Mouse (Mus musculus): ENCODE results near the gene Chrna5. TPM values are rescaled to one million over a fixed set of nuclear protein-coding genes. Genes with fewer than 3 reads are reported as not detected.

The Chrna5 gene
- polyA plus RNA-seq, 1 experiment, result not detected

DNA sequence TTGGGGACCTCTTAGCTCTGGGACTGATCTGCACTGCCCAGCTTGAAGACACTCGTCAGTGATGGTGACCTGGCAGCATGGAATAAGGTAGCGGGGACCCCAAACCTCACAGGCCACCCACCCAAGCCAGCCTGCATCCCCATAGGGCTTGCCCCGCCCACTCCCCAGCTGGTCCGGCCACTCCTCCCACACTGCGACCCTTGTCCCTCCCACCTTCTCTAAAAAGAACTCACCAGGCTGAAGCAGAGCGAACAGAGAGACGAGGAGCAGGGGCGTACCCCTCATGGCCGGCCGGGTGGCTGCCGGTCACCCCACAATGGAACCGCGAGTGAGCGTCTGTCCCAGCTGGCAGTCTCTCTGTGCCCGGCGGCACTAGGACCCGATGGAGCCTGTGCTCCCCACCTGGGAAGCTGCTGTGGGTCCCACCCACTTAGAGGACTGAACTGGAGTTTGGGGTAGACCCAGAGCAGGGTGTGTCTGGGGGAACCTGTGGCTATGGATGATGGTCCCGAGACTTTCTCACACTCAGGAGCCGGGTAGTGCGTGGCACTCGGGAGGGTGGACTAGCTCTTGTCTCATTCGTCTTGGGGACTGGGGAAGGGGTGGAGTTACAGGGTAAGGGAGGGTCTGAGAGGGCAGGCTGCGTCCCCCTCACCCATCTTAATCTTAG lies 67.7 kb downstream of the Chrna5 start, which contains the start of gene Chrnb4:
Chrnb4 (minus strand) TSS at position 569 of the 670 bp plus-strand sequence.
- H3K27me3 ChIP-seq (ENCODE audit: control insufficient read depth, insufficient read depth, insufficient read length), result peaks cover 32% of the 10 kb centered on the region
- TF ChIP-seq CEBPB (IDR thresholded peaks at IDR 0.05; ENCODE audit: insufficient read depth, poor library complexity, severe bottlenecking), result no peak
- no peak for TF ChIP-seq POLR2A (IDR thresholded peaks at IDR 0.05; ENCODE audit: insufficient read length, low read depth)
- no peak for TF ChIP-seq POLR2AphosphoS2 (IDR thresholded peaks at IDR 0.05; ENCODE audit: insufficient read length, low read depth)
- TF ChIP-seq TCF3 (IDR thresholded peaks at IDR 0.05; ENCODE audit: insufficient read length, low read depth), result no peak
- TF ChIP-seq MYOD1 (IDR thresholded peaks at IDR 0.05; ENCODE audit: control insufficient read depth in 1 of 3, insufficient read length in 2 of 3, low read depth in 2 of 3), result no peak
- no peak for TF ChIP-seq MYOG (IDR thresholded peaks at IDR 0.05; ENCODE audit: control insufficient read depth in 1 of 3, insufficient read depth in 1 of 3, insufficient read length in 2 of 3, low read depth in 2 of 3)
- TF ChIP-seq E2F4 (IDR thresholded peaks at IDR 0.05; ENCODE audit: insufficient read depth), result no peak
- TF ChIP-seq REST (IDR thresholded peaks at IDR 0.05; ENCODE audit: insufficient read depth, insufficient read length), result no peak
- TF ChIP-seq TCF12 (IDR thresholded peaks at IDR 0.05; ENCODE audit: insufficient read depth, poor library complexity, severe bottlenecking), result no peak
- H3K4me3 ChIP-seq, result no peak within 1 kb of the TSS
- H3K79me2 ChIP-seq (ENCODE audit: control insufficient read depth, insufficient read depth), result no peaks in the 10 kb centered on the region
- no peaks in the 10 kb centered on the region for H3K36me3 ChIP-seq (ENCODE audit: control insufficient read depth, insufficient read depth)
- no peak within 1 kb of the TSS for H3K4me2 ChIP-seq (ENCODE audit: low read depth)
- H3ac ChIP-seq (ENCODE audit: control insufficient read depth, insufficient read length), result no peak within 1 kb of the TSS

- Histone ChIP-seq H3K4me2 (ENCODE audit: low read depth) (no peak overlapping the region), H3K4me3 (no peak overlapping the region), H3ac (ENCODE audit: control insufficient read depth, insufficient read length) (no peak overlapping the region), H3K79me2 (ENCODE audit: control insufficient read depth, insufficient read depth) (no peaks in the 10 kb centered on the region), H3K36me3 (ENCODE audit: control insufficient read depth, insufficient read depth) (no peaks in the 10 kb centered on the region), H3K27me3 (ENCODE audit: control insufficient read depth, insufficient read depth, insufficient read length) (peaks cover 14% of the 10 kb centered on the region)
- TF ChIP-seq CEBPB (IDR thresholded peaks at IDR 0.05; ENCODE audit: insufficient read depth, poor library complexity, severe bottlenecking) (no peak), REST (IDR thresholded peaks at IDR 0.05; ENCODE audit: insufficient read depth, insufficient read length) (no peak), POLR2AphosphoS2 (IDR thresholded peaks at IDR 0.05; ENCODE audit: insufficient read length, low read depth) (no peak), POLR2A (IDR thresholded peaks at IDR 0.05; ENCODE audit: insufficient read length, low read depth) (no peak), E2F4 (IDR thresholded peaks at IDR 0.05; ENCODE audit: insufficient read depth) (no peak), MYOG (IDR thresholded peaks at IDR 0.05; ENCODE audit: control insufficient read depth in 1 of 3, insufficient read depth in 1 of 3, insufficient read length in 2 of 3, low read depth in 2 of 3) (no peak), TCF12 (IDR thresholded peaks at IDR 0.05; ENCODE audit: insufficient read depth, poor library complexity, severe bottlenecking) (no peak), MYOD1 (IDR thresholded peaks at IDR 0.05; ENCODE audit: control insufficient read depth in 1 of 3, insufficient read length in 2 of 3, low read depth in 2 of 3) (no peak), MAX (IDR thresholded peaks at IDR 0.05; ENCODE audit: low read depth) (no peak), TCF3 (IDR thresholded peaks at IDR 0.05; ENCODE audit: insufficient read length, low read depth) (no peak), SRF (IDR thresholded peaks at IDR 0.05; ENCODE audit: control insufficient read depth, insufficient read length, low read depth) (no peak), USF1 (IDR thresholded peaks at IDR 0.05; ENCODE audit: low read depth) (no peak)
Observed at GRCm38 (mm10) chr9:55055386-55055930, 74.8 kb downstream of the Chrna5 start.

Other genes with a start within 250 kb of the Chrna5 start
- gene Wdr61, start 246.4 kb upstream of the Chrna5 start, polyA plus RNA-seq (2012; fragmentation: generic; extraction: Trizol), result 41.7 TPM
- gene Crabp1, start 216.1 kb upstream of the Chrna5 start, polyA plus RNA-seq (2012; fragmentation: generic; extraction: Trizol), result 0.13 TPM
- 9.4 TPM for gene Ireb2, start 117.1 kb upstream of the Chrna5 start, polyA plus RNA-seq (2012; fragmentation: generic; extraction: Trizol)
- 0.04 TPM for gene Hykk, start 63.6 kb upstream of the Chrna5 start, polyA plus RNA-seq (2012; fragmentation: generic; extraction: Trizol)
- 166 TPM for gene Psma4, start 30.1 kb upstream of the Chrna5 start, polyA plus RNA-seq (2012; fragmentation: generic; extraction: Trizol)
- 0.08 TPM for gene AY074887, start 29.9 kb upstream of the Chrna5 start, polyA plus RNA-seq (2012; fragmentation: generic; extraction: Trizol)
- gene Chrna3, start 45.7 kb downstream of the Chrna5 start, polyA plus RNA-seq (2012; fragmentation: generic; extraction: Trizol), result not detected
- gene Chrnb4, start 67.9 kb downstream of the Chrna5 start, polyA plus RNA-seq (2012; fragmentation: generic; extraction: Trizol), result 0.01 TPM
- 8.9 TPM for gene Ube2q2, start 168.0 kb downstream of the Chrna5 start, polyA plus RNA-seq (2012; fragmentation: generic; extraction: Trizol)
- 22.1 TPM for gene Fbxo22, start 228.0 kb downstream of the Chrna5 start, polyA plus RNA-seq (2012; fragmentation: generic; extraction: Trizol)